Mouse (Mus musculus) layer of hippocampus, postnatal 10 days (tissue): ENCODE results near the gene Cars2. TPM values are rescaled to one million over a fixed set of nuclear protein-coding genes. Genes with fewer than 3 reads are reported as not detected.
"Not testable (repeated sequence)": the region's sequence is repeated elsewhere in the genome, so short reads cannot be mapped to it uniquely, and the experiment has no call there.

Experiments
- DNase-seq, 2 experiments: peaks; one replicate each; pipeline ENCODE4 v3.0.0; 2021; ENCODE audit warnings: low spot score in 2 of 2
- total RNA-seq, 2 experiments: library from RNA; stranded (reverse); gene quantifications; 2 replicates each; pipeline ENCODE4 v1.2.3; 2021

The Cars2 gene
- total RNA-seq, 2 experiments from 2014 or later = 26.1 to 28.6 TPM

- peak; percentile 57 to 65 for DNase-seq
These were observed 6.3 kb upstream of the Cars2 start for GRCm38 (mm10) chr8:11556691-11557423.

- peak; percentile 98 to 99 for DNase-seq
These were observed 5.4 kb upstream of the Cars2 start for GRCm38 (mm10) chr8:11555720-11556591.

- DNase-seq = peak; percentile 95 to 96
These were observed 4.5 kb upstream of the Cars2 start, which contains the start of gene Ing1 for GRCm38 (mm10) chr8:11554799-11555719. Ing1 (plus strand) TSS chr8:11555571.

- no peak for DNase-seq
These were observed 1.8 kb upstream of the Cars2 start for GRCm38 (mm10) chr8:11552390-11552789.

DNA sequence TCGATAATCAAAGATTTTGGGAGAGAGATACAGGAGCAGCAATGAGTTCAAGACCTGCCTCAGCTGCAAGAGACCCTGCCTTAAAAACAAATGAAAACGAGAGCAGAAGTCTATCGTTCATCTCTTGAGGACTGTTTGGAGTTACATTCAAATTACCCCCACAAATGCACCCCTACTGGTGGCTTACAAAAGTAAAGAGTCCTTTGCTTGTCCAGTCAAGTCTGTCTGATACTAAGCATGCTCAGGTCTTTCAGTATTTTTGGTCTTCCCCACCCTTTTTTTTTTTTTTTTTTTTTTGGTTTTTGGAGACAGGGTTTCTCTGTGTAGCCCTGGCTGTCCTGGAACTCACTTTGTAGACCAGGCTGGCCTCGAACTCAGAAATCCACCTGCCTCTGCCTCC, 914 bp upstream of the Cars2 start:
- not testable (repeated sequence) for DNase-seq

GRCm38 (mm10) chr8:11549706-11550105, 877 bp downstream of the Cars2 start:
- DNase-seq = peak; percentile 55 to 63

GRCm38 (mm10) chr8:11547063-11547462, 3.5 kb downstream of the Cars2 start:
- DNase-seq = no peak

- DNase-seq = peak; percentile 41 to 48
These were observed 6.2 kb downstream of the Cars2 start for GRCm38 (mm10) chr8:11544386-11544785.

GRCm38 (mm10) chr8:11542866-11543265, 7.7 kb downstream of the Cars2 start:
- DNase-seq = no peak

GRCm38 (mm10) chr8:11542031-11542430, 8.6 kb downstream of the Cars2 start:
- DNase-seq = no peak

DNA sequence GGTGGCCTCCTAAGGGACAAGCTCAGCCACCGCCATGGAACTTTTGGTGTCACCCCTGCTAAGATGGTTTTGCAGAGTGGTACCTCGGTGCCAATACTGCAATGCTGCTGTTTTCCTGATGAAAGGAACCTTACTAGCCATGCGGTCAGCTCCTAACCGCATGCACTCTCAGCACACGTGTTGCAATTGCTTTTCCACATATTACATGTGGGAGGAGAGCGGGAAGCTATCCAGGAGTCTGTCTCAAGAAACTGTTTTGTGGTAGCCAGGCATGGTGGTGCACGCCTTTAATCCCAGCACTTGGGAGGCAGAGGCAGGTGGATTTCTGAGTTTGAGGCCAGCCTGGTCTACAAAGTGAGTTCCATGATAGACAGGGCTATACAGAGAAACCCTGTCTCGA, 10.4 kb downstream of the Cars2 start:
- no peak for DNase-seq

GRCm38 (mm10) chr8:11539049-11539448, 11.5 kb downstream of the Cars2 start:
- DNase-seq = no peak

GRCm38 (mm10) chr8:11534494-11534893, 16.1 kb downstream of the Cars2 start:
- DNase-seq = no peak

DNA sequence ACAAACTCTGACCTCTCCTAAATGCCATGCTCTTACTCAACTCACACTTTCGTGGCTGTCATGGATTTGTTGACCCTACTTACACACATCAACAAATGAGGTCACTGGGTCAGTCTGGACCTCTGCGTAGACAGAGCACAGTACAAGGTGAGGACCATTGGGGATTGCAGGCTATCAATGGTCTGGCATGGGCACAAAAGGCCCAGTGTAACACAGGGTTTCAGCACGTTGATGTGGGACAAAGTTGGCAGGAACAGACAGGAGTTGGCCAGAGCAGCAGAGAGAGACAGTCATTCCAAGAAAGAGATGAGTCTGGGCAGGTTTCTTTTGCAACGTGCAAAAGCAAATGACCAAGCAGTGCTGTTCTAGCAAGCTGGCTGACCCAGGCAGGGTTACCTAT, 19.7 kb downstream of the Cars2 start:
- no peak for DNase-seq

- no peak for DNase-seq
These were observed 20.3 kb downstream of the Cars2 start for GRCm38 (mm10) chr8:11530155-11530770.

DNA sequence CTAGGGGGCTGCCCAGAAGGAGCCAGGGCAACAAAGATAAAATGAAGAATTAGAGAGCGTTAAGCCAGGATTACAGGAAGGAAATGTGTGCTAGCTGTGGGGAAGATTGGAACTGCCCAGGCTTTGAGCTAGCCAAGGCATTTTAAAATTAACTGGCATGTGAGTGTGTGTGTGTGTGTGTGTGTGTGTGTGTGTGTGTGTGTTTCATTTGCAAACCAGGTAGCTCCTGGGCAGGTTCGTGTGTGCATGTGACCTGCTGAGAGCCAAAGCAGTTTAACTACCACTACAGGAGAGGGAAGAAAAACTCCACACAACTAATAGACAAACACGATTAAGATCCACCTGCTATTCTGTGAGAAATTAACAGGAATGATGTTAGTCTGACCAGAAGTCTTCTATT, 27.3 kb downstream of the Cars2 start:
- DNase-seq = no peak

- no peak for DNase-seq
These were observed 31.9 kb downstream of the Cars2 start for GRCm38 (mm10) chr8:11518676-11519075.

GRCm38 (mm10) chr8:11518056-11518396, 32.6 kb downstream of the Cars2 start:
- DNase-seq = no peak

GRCm38 (mm10) chr8:11517366-11518055, 33.1 kb downstream of the Cars2 start:
- no peak for DNase-seq

- no peak for DNase-seq
These were observed 34.3 kb downstream of the Cars2 start for GRCm38 (mm10) chr8:11516292-11516691.
